Mouse (Mus musculus) layer of hippocampus, postnatal 25 days (tissue): ENCODE measurements around the gene Wdr37. TPM values are rescaled to one million over a fixed set of nuclear protein-coding genes. Genes with fewer than 3 reads are reported as not detected.
A peak's percentile ranks its signal among the peaks of the same experiment; 100 is the strongest.
"Not testable (repeated sequence)": the region's sequence is repeated elsewhere in the genome, so short reads cannot be mapped to it uniquely, and the experiment has no call there.

ENCODE experiments used
- DNase-seq, 2 experiments: peaks; one replicate each; pipeline ENCODE4 v3.0.0; 2022; ENCODE audit warnings: mixed read lengths in 2 of 2, low spot score in 1 of 2; ENCODE audit errors: extremely low spot score in 1 of 2
- total RNA-seq, 2 experiments: library from RNA; stranded (reverse); gene quantifications; 2 replicates each; pipeline ENCODE4 v1.2.3; 2021

Wdr37 gene
- total RNA-seq, 2 experiments from 2014 or later: 84.9 to 89.5 TPM

- not testable (repeated sequence) for DNase-seq
Measured at GRCm38 (mm10) chr13:8841846-8842245, 29.9 kb downstream of the Wdr37 start.

DNA sequence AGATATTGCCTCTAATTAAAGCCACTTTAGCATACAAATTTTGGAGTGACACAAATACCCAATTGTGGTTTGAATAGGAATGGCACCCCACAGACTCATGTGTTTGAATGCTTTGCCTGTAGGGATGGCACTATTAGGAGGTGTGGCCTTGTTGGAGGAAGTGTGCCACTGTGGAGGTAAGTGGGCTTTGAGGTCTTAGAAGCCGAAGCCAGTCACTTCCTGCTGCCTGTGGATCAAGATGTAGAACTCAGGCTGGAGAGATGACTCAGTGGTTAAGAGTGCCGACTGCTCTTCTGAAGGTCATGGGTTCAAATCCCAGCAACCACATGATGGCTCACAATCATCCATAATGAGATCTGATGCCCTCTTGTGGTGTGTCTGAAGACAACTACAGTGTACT lies 30.8 kb downstream of the Wdr37 start:
- no peak for DNase-seq

GRCm38 (mm10) chr13:8839937-8840336 lies 31.8 kb downstream of the Wdr37 start:
- no peak for DNase-seq

DNA sequence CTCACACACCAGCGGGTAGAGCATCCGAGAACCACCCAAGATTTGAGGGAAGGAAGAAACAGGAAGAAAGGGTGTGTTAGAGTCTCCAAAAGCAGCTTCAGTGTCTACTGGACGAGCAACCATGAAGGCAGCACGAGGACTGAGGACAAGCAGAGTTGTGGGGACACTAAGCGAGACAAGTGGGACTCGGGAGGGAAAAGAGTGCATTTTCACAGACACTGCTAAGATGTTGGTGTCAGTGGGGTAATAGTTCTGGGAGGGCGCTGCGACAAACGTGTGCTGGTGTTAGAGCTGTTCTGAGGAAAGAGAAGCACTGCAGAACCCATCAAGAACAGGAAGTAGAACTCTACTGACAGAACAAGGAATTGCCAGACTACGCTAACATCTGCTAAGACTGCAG lies 32.6 kb downstream of the Wdr37 start:
- DNase-seq: no peak

- DNase-seq: no peak
Measured at GRCm38 (mm10) chr13:8838394-8838793, 33.3 kb downstream of the Wdr37 start.

- no peak for DNase-seq
Measured at GRCm38 (mm10) chr13:8834573-8834972, 37.1 kb downstream of the Wdr37 start.

GRCm38 (mm10) chr13:8831546-8832251 lies 40.0 kb downstream of the Wdr37 start:
- DNase-seq: no peak

GRCm38 (mm10) chr13:8830696-8831095 lies 41.0 kb downstream of the Wdr37 start:
- no peak for DNase-seq

DNA sequence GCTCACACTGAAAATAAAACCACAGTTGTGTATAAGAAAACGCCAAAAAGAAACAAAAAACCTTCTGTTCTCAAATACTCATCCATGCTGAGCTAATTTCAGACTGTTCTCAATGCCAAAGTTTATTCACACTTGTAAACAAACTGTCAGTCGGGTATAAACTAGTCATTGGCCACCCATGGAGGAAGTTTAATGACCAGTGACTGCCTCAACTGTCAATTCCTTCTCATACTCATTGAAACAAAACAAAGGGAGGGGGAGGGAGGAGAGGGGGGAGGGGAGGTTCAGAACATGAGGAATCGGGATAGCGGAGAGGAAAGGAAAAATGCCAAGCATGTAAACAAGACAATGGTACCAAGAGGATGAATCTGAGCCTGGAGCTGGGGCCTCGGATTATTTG lies 41.9 kb downstream of the Wdr37 start:
- DNase-seq: no peak

DNA sequence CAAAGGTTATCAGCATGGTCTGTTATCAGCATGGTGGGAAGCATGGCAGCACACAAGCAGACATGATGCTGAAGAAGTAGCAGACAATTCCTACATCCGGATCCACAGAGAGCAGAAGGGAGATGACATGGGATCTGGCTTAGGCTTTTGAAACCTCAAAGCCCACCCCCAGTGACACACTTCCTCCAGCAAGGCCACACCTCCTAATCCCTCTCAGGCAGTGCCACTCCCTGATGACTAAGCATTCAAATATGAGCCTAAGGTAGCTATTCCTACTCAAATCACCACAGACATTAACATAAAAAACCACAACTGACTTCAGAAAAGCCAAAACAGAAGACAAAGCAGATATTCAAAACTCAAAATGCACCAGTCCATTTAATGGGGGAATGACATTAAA lies 42.8 kb downstream of the Wdr37 start:
- no peak for DNase-seq

GRCm38 (mm10) chr13:8823546-8823945 lies 48.2 kb downstream of the Wdr37 start:
- DNase-seq: no peak

DNA sequence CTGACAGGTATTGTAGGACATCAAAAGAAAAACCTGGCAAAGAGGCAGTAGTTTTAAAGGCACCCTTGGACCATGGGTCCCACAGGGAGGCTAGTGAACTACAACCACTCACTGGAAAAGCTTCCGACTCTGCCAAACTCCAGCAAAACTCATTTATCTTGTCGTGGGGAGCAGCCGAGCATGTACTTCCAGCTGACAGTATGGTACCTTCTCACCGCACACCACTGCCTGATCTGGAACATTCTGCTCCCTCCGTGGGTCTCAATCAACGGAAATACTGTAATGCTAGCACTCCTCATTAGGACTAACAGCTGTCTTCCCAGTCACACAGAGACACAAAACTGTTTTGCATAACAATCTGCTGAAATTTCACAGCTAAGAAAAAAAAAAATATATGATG lies 48.6 kb downstream of the Wdr37 start:
- DNase-seq: no peak

DNA sequence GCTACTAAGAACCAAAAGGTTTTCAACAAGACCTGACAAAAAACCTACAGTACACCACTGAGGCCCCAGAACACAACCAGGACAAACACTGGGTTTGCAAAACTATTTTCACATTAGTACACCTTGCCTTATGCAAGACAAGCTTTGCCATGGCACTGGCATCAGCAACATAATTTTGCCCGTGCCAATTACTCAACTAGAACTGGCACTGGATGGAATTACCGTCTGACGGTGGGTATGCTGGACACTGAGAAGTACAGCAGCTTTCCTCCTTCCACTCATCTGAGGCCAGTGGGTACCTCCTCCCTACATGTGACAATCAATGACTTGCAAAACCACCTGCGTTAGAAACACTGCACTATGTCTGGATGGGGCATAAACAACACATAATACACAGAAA lies 49.5 kb downstream of the Wdr37 start:
- no peak for DNase-seq

DNA sequence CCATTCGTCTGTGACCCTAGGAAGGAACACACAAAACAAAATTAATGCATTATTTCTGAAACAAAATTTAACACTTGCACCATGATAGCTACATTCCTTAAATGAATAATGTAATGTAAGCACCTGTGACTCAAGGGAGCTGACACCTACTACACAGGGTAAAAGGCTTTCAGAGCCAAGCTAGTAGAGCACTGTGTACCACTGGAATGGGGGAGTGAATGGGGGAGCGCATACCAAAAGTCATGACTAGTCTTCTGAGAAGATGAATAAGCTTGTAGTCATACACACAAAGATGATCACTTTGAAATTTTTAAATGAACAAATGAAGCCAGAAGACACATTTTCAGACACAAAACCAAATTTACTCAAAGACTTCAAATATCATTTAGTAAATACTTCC lies 65.8 kb downstream of the Wdr37 start:
- DNase-seq: no peak

- DNase-seq: no peak
Measured at GRCm38 (mm10) chr13:8800576-8800975, 71.1 kb downstream of the Wdr37 start.

GRCm38 (mm10) chr13:8793217-8793616 lies 78.5 kb downstream of the Wdr37 start:
- no peak for DNase-seq

GRCm38 (mm10) chr13:8785185-8785584 lies 86.5 kb downstream of the Wdr37 start:
- peak in 1 of 2 experiments; percentile 41 for DNase-seq

DNA sequence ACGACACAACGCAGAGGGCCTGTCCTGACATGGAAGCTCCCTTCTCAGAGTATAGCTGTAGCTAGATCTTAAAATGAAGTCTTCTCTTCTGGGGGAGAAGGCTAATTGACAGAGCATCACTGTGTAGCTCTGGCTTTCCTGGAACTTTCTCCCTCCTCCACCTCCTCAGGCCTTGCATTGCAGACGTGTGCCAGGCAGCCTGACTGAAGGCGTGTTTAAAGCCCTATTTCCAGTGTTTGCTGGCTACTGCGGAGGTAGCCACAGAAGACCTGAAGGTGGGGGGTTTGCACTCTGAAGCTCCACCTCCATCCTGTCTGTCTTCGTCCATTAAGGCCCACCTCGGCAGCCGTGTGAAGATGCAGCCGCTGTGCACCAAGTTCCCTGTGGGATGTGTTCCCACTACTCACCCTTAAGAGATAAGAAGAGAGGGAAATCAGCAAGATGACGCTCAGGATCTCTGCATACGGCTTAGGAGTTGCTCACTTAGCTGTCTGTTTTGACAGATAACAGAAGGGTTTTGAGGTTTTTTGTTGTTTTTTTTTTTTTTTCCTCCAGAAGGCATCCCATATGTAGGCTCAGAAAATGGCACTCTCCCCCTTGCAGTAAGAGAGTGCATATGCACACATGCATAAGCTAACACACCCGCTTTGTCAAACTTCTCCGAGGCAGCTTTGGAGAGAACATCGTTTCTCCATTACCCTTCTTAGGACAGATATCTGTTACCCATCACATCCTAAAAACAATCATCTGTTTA lies 87.2 kb downstream of the Wdr37 start:
- DNase-seq: no peak

DNA sequence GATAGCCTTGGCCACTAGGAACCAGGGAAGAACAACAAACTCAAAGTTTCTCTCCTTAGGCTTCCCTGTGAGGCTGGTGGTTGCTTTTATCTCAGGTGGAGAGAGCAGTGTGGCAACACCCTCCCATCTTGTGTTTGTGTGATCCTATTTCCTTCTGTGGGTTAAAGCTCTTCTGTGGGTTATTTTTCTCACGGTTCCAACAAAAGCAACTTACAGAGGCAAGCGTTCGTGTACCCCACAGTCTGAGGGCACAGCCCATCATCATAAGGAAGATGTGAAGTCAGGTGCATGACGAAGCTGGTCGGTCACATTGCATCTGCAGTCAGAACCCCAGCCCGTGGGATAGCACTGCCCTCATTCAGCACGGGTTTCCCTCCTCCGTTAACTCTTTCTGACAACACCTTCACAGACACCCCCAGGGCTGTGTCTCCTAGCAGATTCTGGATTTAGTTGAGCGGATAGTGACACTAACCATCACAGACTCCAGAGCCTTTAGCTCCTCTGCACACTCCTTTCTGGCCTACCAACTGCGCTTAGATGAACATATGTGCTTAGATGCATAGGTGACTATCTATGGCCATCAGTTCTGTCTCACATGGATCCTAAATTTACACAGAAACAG lies 87.9 kb downstream of the Wdr37 start:
- DNase-seq: no peak

DNA sequence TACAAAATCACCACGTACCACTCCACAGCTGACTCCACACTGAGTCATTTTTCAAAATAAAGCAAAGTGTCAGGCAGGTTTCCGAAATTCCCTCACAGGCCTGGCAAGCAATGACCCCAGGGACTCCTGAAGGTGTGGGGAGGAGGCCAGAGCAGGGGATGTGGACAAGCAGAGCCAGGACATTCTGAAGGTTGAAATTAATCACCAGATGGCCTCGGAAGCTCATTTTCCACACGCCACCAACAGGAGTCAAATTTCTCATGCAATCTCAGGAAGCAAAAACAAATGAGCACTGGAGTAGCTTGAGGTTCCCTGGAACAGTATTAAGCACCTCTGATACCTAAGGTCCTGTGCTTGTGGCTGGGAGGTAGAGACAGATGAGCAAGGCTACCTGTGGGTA lies 89.1 kb downstream of the Wdr37 start:
- no peak for DNase-seq

GRCm38 (mm10) chr13:8780441-8780840 lies 91.3 kb downstream of the Wdr37 start:
- peak in 1 of 2 experiments; percentile 62 for DNase-seq

GRCm38 (mm10) chr13:8770616-8771015 lies 101.1 kb downstream of the Wdr37 start:
- no peak for DNase-seq
